Mouse (Mus musculus) embryonic facial prominence, embryonic 12.5 days (tissue): ENCODE data around the gene Mrm1. TPM values are rescaled to one million over a fixed set of nuclear protein-coding genes. Genes with fewer than 3 reads are reported as not detected.
"Not testable (repeated sequence)": the region's sequence is repeated elsewhere in the genome, so short reads cannot be mapped to it uniquely, and the experiment has no call there.

ENCODE experiments used
- ATAC-seq: fragments of 200-750 bp; cut with Nextera tagmentation; 2 replicates; pipeline ENCODE4 v1.8.0; 2017; ENCODE audit not compliant: insufficient number of reproducible peaks, insufficient read depth, low FRiP score, low TSS enrichment
- H3K27ac ChIP-seq: fragments of 300-500 bp; sonication (generic); 2 replicates; pipeline ENCODE4 v1.5.1; 2016; ENCODE audit warnings: mild to moderate bottlenecking
- H3K27me3 ChIP-seq: fragments of 300-500 bp; sonication (generic); 2 replicates; pipeline ENCODE4 v1.6.1; 2016; ENCODE audit warnings: mild to moderate bottlenecking, moderate library complexity
- H3K36me3 ChIP-seq: fragments of 300-500 bp; sonication (generic); 2 replicates; pipeline ENCODE4 v1.6.1; 2016; ENCODE audit warnings: mild to moderate bottlenecking
- H3K4me1 ChIP-seq: fragments of 300-500 bp; sonication (generic); 2 replicates; pipeline ENCODE4 v1.6.1; 2016
- H3K4me2 ChIP-seq: fragments of 300-500 bp; sonication (generic); replicated peaks from 2 replicates; pipeline ENCODE4 v1.6.1; 2016; ENCODE audit warnings: mild to moderate bottlenecking, moderate library complexity
- H3K4me3 ChIP-seq: fragments of 300-500 bp; sonication (generic); 2 replicates; pipeline ENCODE4 v1.5.1; 2016; ENCODE audit warnings: mild to moderate bottlenecking
- H3K9ac ChIP-seq: fragments of 300-500 bp; sonication (generic); 2 replicates; pipeline ENCODE4 v1.6.1; 2016; ENCODE audit warnings: mild to moderate bottlenecking, moderate library complexity
- H3K9me3 ChIP-seq: fragments of 300-500 bp; sonication (generic); 2 replicates; pipeline ENCODE4 v1.6.1; 2016; ENCODE audit warnings: mild to moderate bottlenecking, moderate library complexity
- WGBS: fragments of 180-500 bp; shearing (Covaris S2); methylation state at CpG from one replicate; pipeline ENCODE4 v1.1.7; 2016; 5-methylcytosine and 5-hydroxymethylcytosine counted together
- polyA plus RNA-seq: library from polyadenylated mRNA; unstranded; fragments of >200 nt; fragmentation: Nextera tagmentation; extraction: Ambion mirVana; gene quantifications from 2 replicates; pipeline ENCODE4 v1.2.1, GENCODE M21; 2016

Mrm1 gene
- 8.1 and 8.8 TPM in 2 replicates for polyA plus RNA-seq

DNA sequence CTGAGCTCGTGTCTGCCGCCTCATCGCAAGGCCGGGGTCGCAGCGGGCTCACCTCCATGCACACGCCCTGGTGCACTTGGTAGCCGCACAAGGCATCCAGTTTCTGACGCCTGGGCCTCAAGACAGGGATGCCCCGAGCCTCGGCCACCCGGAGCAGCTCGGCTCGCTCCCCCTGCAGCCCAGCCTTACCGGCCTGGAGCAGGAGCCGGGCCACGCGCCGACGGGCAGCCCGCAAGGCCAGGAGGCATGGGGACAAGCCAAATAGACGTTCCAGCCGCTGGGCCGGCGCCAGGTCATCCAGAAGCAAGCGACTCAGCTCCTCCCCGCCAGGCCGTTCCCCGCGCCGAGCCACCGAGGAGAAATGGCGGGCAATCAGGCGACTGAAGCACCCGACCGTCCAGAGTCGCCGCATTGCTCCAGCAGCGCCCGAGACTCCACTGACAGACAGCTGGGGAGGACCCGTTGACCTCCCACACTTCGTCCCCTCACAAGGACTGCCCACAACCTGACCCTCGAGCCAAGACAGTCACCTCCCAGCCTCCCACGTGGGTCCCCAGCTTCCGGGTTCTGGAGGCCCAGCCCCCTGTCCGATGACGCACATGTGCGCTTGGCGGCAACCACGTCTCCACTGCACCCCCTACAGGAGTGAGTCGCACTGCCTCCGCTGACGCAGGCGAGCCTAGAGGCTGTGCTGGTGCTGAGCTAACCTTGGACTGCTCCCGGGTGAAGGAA is at the start of gene Mrm1:
TSS of gene Mrm1 (minus strand) at position 555 of the 732 bp plus-strand sequence.
- WGBS: under 1% methylated on average over 55 of the region's 55 CpGs
- H3K36me3 ChIP-seq: no peaks in the 10 kb centered on the region
- H3K27ac ChIP-seq: peak within 1 kb of the TSS; percentile 58; the same call in 1 of the 2 replicates

GRCm38 (mm10) chr11:84868786-84869259 is 49.5 kb upstream of the Mrm1 start:
- no peaks in the 10 kb centered on the region for H3K27me3 ChIP-seq
- H3K4me1 ChIP-seq: peaks cover 16% of the 10 kb centered on the region
- H3K36me3 ChIP-seq: no peaks in the 10 kb centered on the region
- H3K27ac ChIP-seq: 0 out of 2 replicates have a peak overlapping the region, but pooled peaks have one; percentile 94
- WGBS: 14% methylated on average over 7 of the region's 7 CpGs
- no peak for ATAC-seq
- H3K9ac ChIP-seq: peak overlapping the region; percentile 93
- H3K9me3 ChIP-seq: no peaks in the 10 kb centered on the region
- peak overlapping the region; percentile 72 for H3K4me2 ChIP-seq
- peak overlapping the region; percentile 93 for H3K4me3 ChIP-seq

More for the DNA sequence above, at the start of gene Mrm1:
- Histone ChIP-seq H3K9me3 (no peaks in the 10 kb centered on the region), H3K4me3 (peak within 1 kb of the TSS; percentile 70), H3K9ac (peak within 1 kb of the TSS; percentile 61), H3K4me1 (peaks cover 3% of the 10 kb centered on the region; the same call in 1 of the 2 replicates), H3K4me2 (peak within 1 kb of the TSS; percentile 98), H3K27me3 (no peaks in the 10 kb centered on the region)
- peak; percentile 70 for ATAC-seq

GRCm38 (mm10) chr11:84867586-84867985 is 48.3 kb upstream of the Mrm1 start:
- Histone ChIP-seq H3K27ac (no peak overlapping the region), H3K9me3 (no peaks in the 10 kb centered on the region), H3K4me3 (no peak overlapping the region), H3K4me2 (no peak overlapping the region), H3K36me3 (no peaks in the 10 kb centered on the region), H3K27me3 (no peaks in the 10 kb centered on the region), H3K4me1 (peaks cover 16% of the 10 kb centered on the region), H3K9ac (no peak overlapping the region; the same call in 1 of the 2 replicates)
- ATAC-seq: no peak
- 92% methylated on average over 2 of the region's 2 CpGs for WGBS

DNA sequence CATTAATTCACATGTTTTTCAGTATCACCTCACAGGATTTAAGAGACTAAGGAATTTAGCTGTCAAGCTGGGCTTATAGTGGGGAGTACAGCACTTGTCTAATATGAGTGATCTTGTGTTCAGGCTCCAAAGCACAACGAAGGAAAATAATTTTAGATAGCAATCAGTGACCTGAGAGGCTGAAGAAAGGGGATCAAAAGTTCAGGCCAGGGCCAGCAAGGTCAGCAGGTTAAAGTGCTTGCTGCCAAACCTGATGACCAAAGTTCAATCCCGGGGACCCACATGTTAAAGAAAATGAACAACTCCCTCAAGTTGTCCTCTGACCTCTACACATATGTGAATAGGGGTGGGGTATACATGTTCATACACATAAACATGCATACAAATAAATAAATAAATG is 46.0 kb upstream of the Mrm1 start:
- no peak for ATAC-seq
- H3K36me3 ChIP-seq: peaks cover 3% of the 10 kb centered on the region; the same call in 1 of the 2 replicates
- peaks cover 13% of the 10 kb centered on the region for H3K4me1 ChIP-seq
- no peak overlapping the region for H3K4me3 ChIP-seq
- H3K27ac ChIP-seq: no peak overlapping the region
- WGBS: 54% methylated on average over 2 of the region's 2 CpGs
- H3K9me3 ChIP-seq: no peaks in the 10 kb centered on the region
- no peak overlapping the region for H3K4me2 ChIP-seq
- no peaks in the 10 kb centered on the region for H3K27me3 ChIP-seq
- H3K9ac ChIP-seq: no peak overlapping the region

- no peaks in the 10 kb centered on the region for H3K4me1 ChIP-seq
- no peak overlapping the region for H3K4me2 ChIP-seq
- no peaks in the 10 kb centered on the region for H3K9me3 ChIP-seq
- no peak overlapping the region for H3K9ac ChIP-seq
- WGBS: 95% methylated on average over 6 of the region's 6 CpGs
- no peak overlapping the region for H3K4me3 ChIP-seq
- no peak overlapping the region for H3K27ac ChIP-seq
- H3K36me3 ChIP-seq: peaks cover 49% of the 10 kb centered on the region
- H3K27me3 ChIP-seq: no peaks in the 10 kb centered on the region
- ATAC-seq: no peak
Measured at GRCm38 (mm10) chr11:84855285-84855684, 36.0 kb upstream of the Mrm1 start.

- H3K36me3 ChIP-seq: peaks cover 61% of the 10 kb centered on the region
- no peaks in the 10 kb centered on the region for H3K27me3 ChIP-seq
- H3K4me2 ChIP-seq: no peak overlapping the region
- no peak overlapping the region for H3K9ac ChIP-seq
- H3K4me3 ChIP-seq: no peak overlapping the region
- H3K4me1 ChIP-seq: no peaks in the 10 kb centered on the region
- WGBS: 90% methylated on average over 7 of the region's 7 CpGs
- ATAC-seq: no peak
- H3K9me3 ChIP-seq: no peaks in the 10 kb centered on the region
- H3K27ac ChIP-seq: no peak overlapping the region
Measured at GRCm38 (mm10) chr11:84847475-84848090, 28.3 kb upstream of the Mrm1 start.

DNA sequence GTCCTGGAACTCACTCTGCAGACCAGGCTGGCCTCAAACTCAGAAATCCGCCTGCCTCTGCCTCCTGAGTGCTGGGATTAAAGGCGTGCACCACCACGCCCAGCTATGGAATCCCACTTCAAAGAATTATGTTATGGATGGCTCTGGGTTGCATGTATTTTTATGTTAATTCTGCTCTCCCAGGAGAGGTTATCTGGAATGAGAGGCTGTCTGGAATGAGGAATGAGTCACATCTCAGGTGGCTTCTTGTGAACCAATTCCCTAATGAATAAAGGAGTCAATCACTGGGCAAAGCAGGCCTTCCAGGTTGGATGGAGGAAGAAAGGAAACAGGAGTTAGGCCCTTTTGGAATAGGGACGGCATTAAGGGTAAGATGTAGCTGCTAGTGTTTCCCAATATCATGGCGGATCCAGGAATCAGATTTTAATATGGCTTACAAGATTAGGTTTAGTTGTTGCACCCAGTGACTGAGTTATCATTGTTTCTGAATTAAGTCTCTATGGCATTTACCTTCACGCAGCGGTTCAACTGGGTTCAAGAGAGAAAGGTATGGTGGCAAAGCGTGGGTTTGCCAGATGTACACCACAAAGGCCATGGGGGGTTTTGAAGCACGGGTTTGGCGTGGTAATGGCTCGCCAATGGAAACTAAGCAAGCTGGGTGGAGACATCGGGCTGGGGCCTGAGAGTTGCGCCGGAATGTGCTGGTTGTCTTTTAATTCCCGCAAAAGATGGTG is 27.6 kb upstream of the Mrm1 start:
- ATAC-seq: no peak
- Histone ChIP-seq H3K4me1 (no peaks in the 10 kb centered on the region), H3K36me3 (peaks cover 56% of the 10 kb centered on the region), H3K27me3 (no peaks in the 10 kb centered on the region), H3K9ac (no peak overlapping the region), H3K4me3 (no peak overlapping the region), H3K4me2 (no peak overlapping the region), H3K9me3 (no peaks in the 10 kb centered on the region), H3K27ac (no peak overlapping the region)
- 96% methylated on average over 15 of the region's 15 CpGs for WGBS

GRCm38 (mm10) chr11:84839330-84839729 is 20.0 kb upstream of the Mrm1 start:
- Histone ChIP-seq H3K9ac (no peak overlapping the region), H3K4me2 (no peak overlapping the region), H3K27me3 (no peaks in the 10 kb centered on the region), H3K27ac (no peak overlapping the region), H3K36me3 (peaks cover 56% of the 10 kb centered on the region), H3K4me3 (no peak overlapping the region), H3K4me1 (no peaks in the 10 kb centered on the region), H3K9me3 (no peaks in the 10 kb centered on the region)
- no peak for ATAC-seq
- WGBS: 90% methylated on average over 2 of the region's 2 CpGs

GRCm38 (mm10) chr11:84829495-84829894 is 10.2 kb upstream of the Mrm1 start:
- Histone ChIP-seq H3K27ac (peak overlapping the region; percentile 74; the same call in 1 of the 2 replicates), H3K9ac (peak overlapping the region; percentile 70; the same call in 1 of the 2 replicates), H3K4me2 (peak overlapping the region; percentile 95), H3K36me3 (peaks cover 35% of the 10 kb centered on the region), H3K4me3 (peak overlapping the region; percentile 81)
- ATAC-seq, H3K27me3 ChIP-seq, H3K9me3 ChIP-seq, H3K4me1 ChIP-seq: not testable (repeated sequence)
- WGBS: 78% methylated on average over 11 of the region's 11 CpGs

- Histone ChIP-seq H3K27ac (peak within 1 kb of the TSS; percentile 74; the same call in 1 of the 2 replicates), H3K9me3 (no peaks in the 10 kb centered on the region), H3K4me1 (0 out of 2 replicates have a peak, but pooled peaks cover 5% of the 10 kb centered on the region), H3K4me2 (peak within 1 kb of the TSS; percentile 95), H3K36me3 (peaks cover 31% of the 10 kb centered on the region), H3K4me3 (peak within 1 kb of the TSS; percentile 81), H3K27me3 (no peaks in the 10 kb centered on the region), H3K9ac (peak within 1 kb of the TSS; percentile 70)
- ATAC-seq: peak; percentile 93
- under 1% methylated on average over 62 of the region's 62 CpGs for WGBS
Measured at GRCm38 (mm10) chr11:84828516-84829399, 9.4 kb upstream of the Mrm1 start, which contains the start of gene Dhrs11. Gene Dhrs11 (minus strand): TSS chr11:84828994.
